Mouse (Mus musculus): Measurements from ENCODE around the gene Cdkl2. TPM values are rescaled to one million over a fixed set of nuclear protein-coding genes. Genes with fewer than 3 reads are reported as not detected.

The Cdkl2 gene
- total RNA-seq, 1 experiment from 2014 or later, result 3.8 TPM

GRCm38 (mm10) chr5:91959096-91959495, 84.6 kb downstream of the Cdkl2 start:
- ATAC-seq (replicated peaks; ENCODE audit: low read depth, poor library complexity, severe bottlenecking), result no peak

- no peak for ATAC-seq (replicated peaks; ENCODE audit: low read depth, poor library complexity, severe bottlenecking)
Observed at GRCm38 (mm10) chr5:91956991-91957760, 86.5 kb downstream of the Cdkl2 start.

Other genes starting within 250 kb of the Cdkl2 start
- gene Rchy1, start 80.8 kb downstream of the Cdkl2 start, total RNA-seq (2017), result 47.8 and 57.2 TPM in 2 replicates
- gene Odaph, start 56.4 kb downstream of the Cdkl2 start, total RNA-seq (2017), result not detected in 2 replicates
- 120 and 126 TPM in 2 replicates for gene G3bp2, start 39.8 kb upstream of the Cdkl2 start, total RNA-seq (2017)
- gene Uso1, start 94.1 kb upstream of the Cdkl2 start, total RNA-seq (2017), result 24.9 and 25.6 TPM in 2 replicates
- gene U90926, start 171.5 kb upstream of the Cdkl2 start, total RNA-seq (2017), result not detected in 2 replicates
- not detected in 2 replicates for gene Ppef2, start 212.4 kb upstream of the Cdkl2 start, total RNA-seq (2017)
- 3.4 and 8.2 TPM in 2 replicates for gene Naaa, start 234.3 kb upstream of the Cdkl2 start, total RNA-seq (2017)